Mouse (Mus musculus) layer of hippocampus, adult 8-10 months (tissue): ENCODE data around the gene Nif3l1. TPM values are rescaled to one million over a fixed set of nuclear protein-coding genes. Genes with fewer than 3 reads are reported as not detected.

Source experiments
- DNase-seq, 2 experiments: peaks; one replicate each; pipeline ENCODE4 v3.0.0; 2022; ENCODE audit warnings: low spot score in 2 of 2
- total RNA-seq, 4 experiments: library from RNA; stranded (reverse); gene quantifications; 2 replicates each; pipeline ENCODE4 v1.2.4; 2022

Nif3l1 gene
- total RNA-seq, 4 experiments from 2014 or later, result 15.7 to 30.6 (median 22.0) TPM

GRCm38 (mm10) chr1:58458175-58458574, 13.2 kb downstream of the Nif3l1 start:
- no peak for DNase-seq

GRCm38 (mm10) chr1:58458867-58459266, 13.9 kb downstream of the Nif3l1 start:
- no peak for DNase-seq

- no peak for DNase-seq
Measured at GRCm38 (mm10) chr1:58460566-58460965, 15.6 kb downstream of the Nif3l1 start.

- no peak for DNase-seq
Measured at GRCm38 (mm10) chr1:58463935-58464334, 19.0 kb downstream of the Nif3l1 start.

- DNase-seq, result peak in 1 of 2 experiments; percentile 19
Measured at GRCm38 (mm10) chr1:58465042-58465441, 20.1 kb downstream of the Nif3l1 start.

- DNase-seq, result no peak
Measured at GRCm38 (mm10) chr1:58465561-58465960, 20.6 kb downstream of the Nif3l1 start.

- no peak for DNase-seq
Measured at GRCm38 (mm10) chr1:58475662-58476061, 30.7 kb downstream of the Nif3l1 start.

- DNase-seq, result no peak
Measured at GRCm38 (mm10) chr1:58482647-58483046, 37.7 kb downstream of the Nif3l1 start.

GRCm38 (mm10) chr1:58495603-58496002, 50.7 kb downstream of the Nif3l1 start:
- no peak for DNase-seq

GRCm38 (mm10) chr1:58497678-58498077, 52.7 kb downstream of the Nif3l1 start:
- no peak for DNase-seq

- DNase-seq, result no peak
Measured at GRCm38 (mm10) chr1:58498758-58499157, 53.8 kb downstream of the Nif3l1 start.

- DNase-seq, result no peak
Measured at GRCm38 (mm10) chr1:58503134-58503533, 58.2 kb downstream of the Nif3l1 start.

GRCm38 (mm10) chr1:58503793-58504370, 58.9 kb downstream of the Nif3l1 start:
- no peak for DNase-seq

- peak; percentile 91 to 93 for DNase-seq
Measured at GRCm38 (mm10) chr1:58504577-58505254, 59.8 kb downstream of the Nif3l1 start, which contains the start of gene Orc2. Gene Orc2 (minus strand): TSS chr1:58505109.

GRCm38 (mm10) chr1:58507249-58507648, 62.3 kb downstream of the Nif3l1 start:
- no peak for DNase-seq

Other genes starting within 250 kb of the Nif3l1 start
- gene Aox4, start 234.8 kb upstream of the Nif3l1 start, total RNA-seq, result 1 to 10 TPM; 1.8 to 2.8 (median 2.4) TPM
- gene Aox2, start 166.8 kb upstream of the Nif3l1 start, total RNA-seq, result under 1 TPM in 2 of 4 experiments, not detected in 2; 0.05 to 0.07 TPM
- 100 to 1,000 TPM; 104 to 124 (median 112) TPM for gene Bzw1, start 52.3 kb upstream of the Nif3l1 start, total RNA-seq
- 100 to 1,000 TPM; 129 to 171 (median 145) TPM for gene Clk1, start 21.1 kb upstream of the Nif3l1 start, total RNA-seq
- gene Ppil3, start 335 bp downstream of the Nif3l1 start, total RNA-seq, result 10 to 100 TPM; 26.9 to 34.1 (median 31.9) TPM
- 10 to 100 TPM; 25.7 to 28.4 (median 25.8) TPM for gene Orc2, start 60.0 kb downstream of the Nif3l1 start, total RNA-seq
- gene Fam126b, start 141.2 kb downstream of the Nif3l1 start, total RNA-seq, result 100 to 1,000 TPM in 3 of 4 experiments, 10 to 100 TPM in 1; 96.6 to 156 (median 127) TPM
- gene Ndufb3, start 141.2 kb downstream of the Nif3l1 start, total RNA-seq, result 100 to 1,000 TPM; 104 to 121 (median 107) TPM